In genomic region chr1:125808426-125808825, GRCm38 (mm10) we compare ENCODE assay signal across 8 mouse cellular contexts.
DNase-seq lines count a peak whose midpoint lies in the region; ATAC-seq lines count a peak whose summit lies in the region.

No protein-coding gene starts in this region.

- no peak for ATAC-seq in frontal cortex, adult (ENCODE audit: low TSS enrichment)

- DNase-seq in frontal cortex, postnatal 10 days (ENCODE audit: low spot score in 2 of 2): peak; percentile 19 to 23
- DNase-seq in right cerebral cortex, adult 2 months (ENCODE audit: low spot score in 2 of 2): peak; percentile 17 to 22
- no peak for DNase-seq in right cerebral cortex, adult 18-20 months
- DNase-seq in layer of hippocampus, postnatal 14 days (ENCODE audit: low spot score in 2 of 2): peak; percentile 21 to 44
- peak; percentile 33 for DNase-seq in thymus, postnatal 4 days
- no peak for DNase-seq in liver
- DNase-seq in heart, adult 9 months (ENCODE audit: low spot score in 2 of 2): no peak

Comparison
In these comparisons a context has a peak if more than half of its experiments do, and no peak if none do; other contexts are left out.
1. DNase-seq: peak in frontal cortex, postnatal 10 days (2 of 2), right cerebral cortex, adult 2 months (2 of 2), layer of hippocampus, postnatal 14 days (2 of 2) and thymus, postnatal 4 days (single experiment); none in right cerebral cortex, adult 18-20 months (single experiment), liver (single experiment) and heart, adult 9 months (0 of 2).